18 mouse cellular contexts compared by ENCODE assay signal in genomic region chr14:8517681-8518080, GRCm38 (mm10).
A peak's percentile ranks its signal among the peaks of the same experiment; 100 is the strongest.
DNase-seq lines count a peak whose midpoint lies in the region; ATAC-seq and TF ChIP-seq lines count a peak whose summit lies in the region.
"Had no signal": no experiment of that assay in that cellular context is flagged by ENCODE, and none has a peak within 500 bp of the region (broad histone marks: within the 10 kb centered on the region; RNA-seq: fewer than 3 reads in every experiment).

No protein-coding gene starts in this region.

- no peak overlapping the region for H3K9ac ChIP-seq in kidney, postnatal 0 days (ENCODE audit: low read depth, low read length)
- H3K9ac ChIP-seq in kidney, embryonic 14.5 days (ENCODE audit: low read depth, low read length), result no peak overlapping the region
- no peak overlapping the region for H3K9ac ChIP-seq in hindbrain, embryonic 12.5 days
- H3K9ac ChIP-seq: midbrain, embryonic 12.5 days; neural tube, embryonic 13.5 days had no signal

- H3K36me3 ChIP-seq in kidney, postnatal 0 days (ENCODE audit: insufficient read depth, low read length), result no peaks in the 10 kb centered on the region
- no peaks in the 10 kb centered on the region for H3K36me3 ChIP-seq in kidney, embryonic 14.5 days (ENCODE audit: control insufficient read depth, insufficient read depth, low read length)
- H3K36me3 ChIP-seq in hindbrain, embryonic 12.5 days, result no peaks in the 10 kb centered on the region
- H3K36me3 ChIP-seq: embryonic facial prominence, embryonic 10.5 days; hindbrain, embryonic 10.5 days; limb, embryonic 10.5 days; midbrain, embryonic 12.5 days; neural tube, embryonic 13.5 days had no signal

- no peak for DNase-seq in gastrocnemius, adult 2 months
- DNase-seq in gastrocnemius, postnatal 36 days, result no peak
- peak; percentile 32 for DNase-seq in kidney, postnatal 0 days (ENCODE audit: low spot score)
- peak; percentile 3 for DNase-seq in CD4-positive helper T cell, adult 2 months (ENCODE audit: low read depth, low spot score)
- DNase-seq: adrenal gland, postnatal 36 days; cerebellum, adult 11-12 months; cerebellum, postnatal 36 days; kidney, adult 9 months; thymus, postnatal 25 days had no signal

- 62% methylated on average over 6 of the region's 6 CpGs for WGBS in kidney, postnatal 0 days
- 67% methylated on average over 6 of the region's 6 CpGs for WGBS in kidney, embryonic 14.5 days
- 81% methylated on average over 6 of the region's 6 CpGs for WGBS in hindbrain, embryonic 12.5 days

- ATAC-seq in kidney, postnatal 0 days (replicated peaks; ENCODE audit: low FRiP score, low read depth), result no peak
- ATAC-seq in kidney, embryonic 14.5 days (ENCODE audit: low FRiP score, low TSS enrichment), result no peak
- ATAC-seq in megakaryocyte progenitor cell, adult 5-6 weeks (replicated peaks; ENCODE audit: poor library complexity), result peak; percentile 48; the same call in 1 of the 2 replicates
- ATAC-seq in hindbrain, embryonic 12.5 days (ENCODE audit: low FRiP score), result no peak

- intact Hi-C loops in gastrocnemius, adult 2 months (cut with DNase I), result no loop called here
- intact Hi-C loops in gastrocnemius, postnatal 36 days (cut with DNase I), result no loop called here

- no peak overlapping the region for H3K4me2 ChIP-seq in kidney, postnatal 0 days (ENCODE audit: low read length)
- H3K4me2 ChIP-seq in kidney, embryonic 14.5 days (replicated peaks; ENCODE audit: low read depth, low read length), result no peak overlapping the region
- no peak overlapping the region for H3K4me2 ChIP-seq in hindbrain, embryonic 12.5 days (replicated peaks)
- H3K4me2 ChIP-seq: midbrain, embryonic 12.5 days; neural tube, embryonic 13.5 days had no signal

- no peaks in the 10 kb centered on the region for H3K27me3 ChIP-seq in kidney, postnatal 0 days (ENCODE audit: insufficient read depth, low read length)
- H3K27me3 ChIP-seq in kidney, embryonic 14.5 days (ENCODE audit: control insufficient read depth, insufficient read depth, low read length), result no peaks in the 10 kb centered on the region
- no peaks in the 10 kb centered on the region for H3K27me3 ChIP-seq in hindbrain, embryonic 12.5 days
- H3K27me3 ChIP-seq: midbrain, embryonic 12.5 days; neural tube, embryonic 13.5 days had no signal

- H3K9me3 ChIP-seq in kidney, postnatal 0 days (replicated peaks; ENCODE audit: low read length), result no peaks in the 10 kb centered on the region
- no peaks in the 10 kb centered on the region for H3K9me3 ChIP-seq in kidney, embryonic 14.5 days (ENCODE audit: control insufficient read depth, low read length)
- no peaks in the 10 kb centered on the region for H3K9me3 ChIP-seq in hindbrain, embryonic 12.5 days (replicated peaks)
- H3K9me3 ChIP-seq: embryonic facial prominence, embryonic 10.5 days; hindbrain, embryonic 10.5 days; limb, embryonic 10.5 days; midbrain, embryonic 12.5 days; neural tube, embryonic 13.5 days had no signal

- no peak for TF ChIP-seq CTCF in gastrocnemius, adult 2 months (IDR thresholded peaks at IDR 0.05)
- TF ChIP-seq CTCF in kidney, postnatal 0 days (IDR thresholded peaks at IDR 0.05; ENCODE audit: low read depth), result no peak

- H3K4me3 ChIP-seq in gastrocnemius, adult 2 months, result peak overlapping the region; percentile 29
- H3K4me3 ChIP-seq in kidney, postnatal 0 days (replicated peaks; ENCODE audit: low read depth, low read length), result no peak overlapping the region
- H3K4me3 ChIP-seq in kidney, embryonic 14.5 days (ENCODE audit: low read length), result no peak overlapping the region
- no peak overlapping the region for H3K4me3 ChIP-seq in hindbrain, embryonic 12.5 days
- H3K4me3 ChIP-seq: embryonic facial prominence, embryonic 10.5 days; hindbrain, embryonic 10.5 days; limb, embryonic 10.5 days; midbrain, embryonic 12.5 days; neural tube, embryonic 13.5 days had no signal

- H3K4me1 ChIP-seq in kidney, postnatal 0 days (replicated peaks; ENCODE audit: insufficient read depth, low read length), result no peaks in the 10 kb centered on the region
- H3K4me1 ChIP-seq in kidney, embryonic 14.5 days (ENCODE audit: control insufficient read depth, insufficient read depth, low read length), result no peaks in the 10 kb centered on the region
- no peaks in the 10 kb centered on the region for H3K4me1 ChIP-seq in hindbrain, embryonic 12.5 days
- H3K4me1 ChIP-seq: embryonic facial prominence, embryonic 10.5 days; hindbrain, embryonic 10.5 days; midbrain, embryonic 12.5 days had no signal

- H3K27ac ChIP-seq in gastrocnemius, adult 2 months, result no peak overlapping the region
- H3K27ac ChIP-seq in kidney, postnatal 0 days, result no peak overlapping the region
- no peak overlapping the region for H3K27ac ChIP-seq in kidney, embryonic 14.5 days (ENCODE audit: low read depth, low read length)
- H3K27ac ChIP-seq in hindbrain, embryonic 12.5 days, result no peak overlapping the region
- H3K27ac ChIP-seq: embryonic facial prominence, embryonic 10.5 days; hindbrain, embryonic 10.5 days; limb, embryonic 10.5 days; macrophage; midbrain, embryonic 12.5 days; neural tube, embryonic 13.5 days had no signal

Comparison
In these comparisons a context has a peak if more than half of its experiments do, and no peak if none do; other contexts are left out.
1. DNase-seq: peak in kidney, postnatal 0 days (single experiment) and CD4-positive helper T cell, adult 2 months (single experiment); none in gastrocnemius, adult 2 months (single experiment) and gastrocnemius, postnatal 36 days (0 of 2).